Mouse (Mus musculus) megakaryocyte-erythroid progenitor cell, adult 5-6 weeks (primary cell): ENCODE data around the gene Abca7. TPM values are rescaled to one million over a fixed set of nuclear protein-coding genes. Genes with fewer than 3 reads are reported as not detected.
"Not testable (repeated sequence)": the region's sequence is repeated elsewhere in the genome, so short reads cannot be mapped to it uniquely, and the experiment has no call there.

Experiments
- ATAC-seq: replicated peaks from 2 replicates; pipeline ENCODE4 v1.8.0; 2016; ENCODE audit warnings: mild to moderate bottlenecking, inconsistent platforms; ENCODE audit not compliant: severe bottlenecking, poor library complexity, low FRiP score, low TSS enrichment
- total RNA-seq, 2 experiments: library from RNA; stranded (forward) in 1 of 2; stranded (reverse) in 1 of 2; fragments of 200-1000, 215-1000 nt in 1 of 2; fragments of >200 nt in 1 of 2; fragmentation: Nextera tagmentation in 1 of 2; gene quantifications; 2 replicates each; pipeline ENCODE4 v1.2.3; 2014 to 2017

Gene Abca7
- total RNA-seq, 2 experiments from 2014 or later = 12.1 to 32.9 TPM

DNA sequence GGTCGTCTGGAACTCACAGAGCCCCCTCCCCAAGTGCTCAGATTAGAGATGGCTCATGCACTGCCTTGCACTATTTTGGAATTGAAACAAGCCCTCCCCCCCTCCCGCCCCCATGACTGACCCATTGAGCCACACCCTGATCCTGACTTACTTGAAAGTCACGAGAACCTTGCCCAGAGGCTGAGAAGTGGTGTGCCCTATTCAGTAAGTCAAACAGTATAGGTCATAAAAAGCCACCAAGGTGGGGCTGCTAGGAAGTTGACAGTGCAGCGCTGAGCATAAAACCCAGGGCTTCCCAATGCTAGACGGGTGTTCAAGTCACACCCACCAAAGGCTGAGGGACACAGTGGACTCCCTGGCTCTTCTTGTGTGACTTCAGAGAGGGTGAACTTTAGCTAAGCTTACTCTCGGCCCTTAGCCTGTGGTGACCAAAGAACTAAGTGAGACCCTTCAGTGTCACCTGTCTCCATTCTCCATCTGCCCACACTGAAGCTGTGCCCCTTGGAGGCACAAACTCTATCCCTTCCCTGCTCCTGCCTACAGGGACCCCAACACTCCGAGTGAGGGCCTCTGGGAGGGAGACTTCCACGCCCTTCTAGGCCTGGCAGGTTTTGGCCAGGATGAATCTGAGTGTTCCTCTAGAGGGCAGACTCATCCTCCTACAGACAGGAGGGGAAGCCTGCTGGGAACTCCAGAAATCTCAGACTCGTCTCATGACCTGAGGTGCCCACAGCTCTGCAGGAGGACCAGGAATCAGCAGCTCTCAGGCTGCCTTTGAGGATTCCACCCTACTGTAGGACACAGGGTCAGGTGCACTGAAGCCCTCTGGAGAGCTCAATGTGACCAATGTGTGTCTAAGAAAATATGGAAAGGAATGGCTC, 37.5 kb downstream of the Abca7 start:
- ATAC-seq = peak; percentile 32; the same call in 1 of the 2 replicates

DNA sequence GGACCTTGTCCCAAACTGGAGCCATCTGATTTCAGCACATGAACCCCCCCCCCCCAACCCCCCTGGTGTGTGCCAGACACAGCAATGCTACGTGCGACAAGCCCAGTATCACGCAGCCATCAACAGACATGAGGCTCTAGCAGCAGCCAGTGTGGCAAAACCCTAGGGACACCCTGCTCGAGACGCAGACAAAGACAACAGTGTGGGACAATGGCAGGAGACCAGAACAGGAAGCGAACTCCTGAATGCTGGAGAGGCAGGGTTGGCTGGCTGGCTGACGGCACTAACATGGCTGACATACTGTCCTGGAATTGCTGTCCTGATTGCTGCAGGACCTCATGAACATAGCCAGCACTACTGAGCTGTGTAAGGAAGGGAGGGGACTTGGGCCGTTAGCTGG, 38.9 kb downstream of the Abca7 start:
- no peak for ATAC-seq

DNA sequence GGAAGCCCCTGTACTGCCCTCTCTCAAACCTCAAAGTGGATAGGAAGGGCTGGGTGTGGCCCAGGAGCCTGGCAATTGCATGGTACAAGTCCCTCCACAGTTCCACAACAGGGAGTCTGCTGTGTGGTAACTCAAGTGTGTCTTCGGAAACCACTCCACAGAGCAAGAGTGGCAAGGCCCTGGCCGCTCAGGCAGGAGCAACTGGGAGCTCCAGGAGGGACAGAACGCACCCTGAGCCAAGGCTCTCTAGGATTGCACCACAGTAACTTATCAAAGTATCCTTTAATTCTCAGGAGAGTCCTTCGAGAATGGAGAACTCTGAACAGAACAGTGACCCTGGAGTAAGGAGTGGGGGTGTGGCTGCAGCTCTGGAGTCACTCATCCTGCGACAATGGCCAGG, 39.4 kb downstream of the Abca7 start:
- ATAC-seq = no peak

DNA sequence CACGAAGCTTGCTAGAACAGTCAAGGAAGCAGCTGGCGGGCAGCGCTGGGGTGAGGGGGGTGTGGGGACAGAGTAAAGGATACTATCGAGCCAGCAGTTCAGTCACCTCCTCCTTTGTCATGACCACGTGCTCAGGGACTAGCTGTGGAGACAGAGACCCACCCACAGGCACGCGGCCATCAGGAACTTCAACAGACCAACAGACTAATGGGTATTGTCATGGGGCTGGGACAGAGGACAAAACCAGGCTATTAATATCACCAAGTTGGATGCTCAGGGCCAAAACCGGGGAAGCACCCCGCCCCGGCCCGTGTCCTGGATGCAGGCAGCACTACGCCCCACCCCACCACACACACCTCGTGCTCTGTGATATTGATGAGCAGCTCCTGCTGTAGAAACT, 40.5 kb downstream of the Abca7 start:
- no peak for ATAC-seq

DNA sequence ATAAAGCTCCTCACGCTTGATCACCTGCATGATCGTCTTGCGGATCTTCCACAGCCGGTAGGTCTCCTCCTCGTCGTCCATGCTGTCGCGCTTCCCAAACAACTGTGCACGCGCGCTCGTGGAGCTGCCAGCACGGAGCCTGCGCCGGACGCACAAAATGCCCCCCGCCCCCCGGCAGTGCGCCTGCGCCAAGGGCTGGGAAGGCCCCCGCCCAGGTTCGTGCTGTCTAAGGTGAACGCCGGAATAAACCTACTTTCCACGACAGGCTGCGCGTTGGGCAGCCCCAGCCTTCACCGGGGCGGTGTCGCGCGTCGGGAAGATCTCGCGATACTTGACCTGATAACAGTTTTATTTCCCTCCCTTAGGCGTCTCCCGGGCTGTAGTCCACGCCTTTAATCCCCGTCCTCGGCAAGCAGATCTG, 43.3 kb downstream of the Abca7 start, which contains the start of gene Polr2e:
Gene Polr2e (minus strand): TSS at position 237 of the 421 bp plus-strand sequence.
- ATAC-seq = peak; percentile 85

DNA sequence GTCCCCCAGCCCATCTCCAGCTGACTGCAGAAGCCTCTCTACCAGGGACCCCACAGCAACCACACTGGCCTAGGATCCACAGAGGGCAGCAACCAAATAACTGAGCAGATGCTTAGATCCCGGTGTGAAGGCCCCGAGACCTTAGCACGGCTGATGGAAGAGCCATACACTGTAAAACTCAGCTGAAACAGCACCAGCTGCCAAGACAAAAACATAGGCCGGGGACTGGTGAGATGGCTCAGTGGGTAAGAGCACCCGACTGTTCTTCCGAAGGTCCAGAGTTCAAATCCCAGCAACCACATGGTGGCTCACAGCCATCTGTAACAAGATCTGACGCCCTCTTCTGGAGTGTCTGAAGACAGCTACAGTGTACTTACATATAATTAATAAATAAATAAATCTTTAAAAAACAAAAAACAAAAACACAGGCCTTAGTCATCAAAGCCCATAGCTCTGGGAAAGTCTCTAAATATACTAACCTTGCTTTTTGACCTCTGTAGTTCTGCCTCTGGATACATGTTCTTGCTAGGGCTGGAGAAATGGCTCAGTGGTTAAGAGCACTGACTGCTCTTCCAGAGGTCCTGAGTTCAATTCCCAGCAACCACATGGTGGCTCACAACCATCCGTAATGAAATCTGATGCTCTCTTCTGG, 45.2 kb downstream of the Abca7 start:
- not testable (repeated sequence) for ATAC-seq

DNA sequence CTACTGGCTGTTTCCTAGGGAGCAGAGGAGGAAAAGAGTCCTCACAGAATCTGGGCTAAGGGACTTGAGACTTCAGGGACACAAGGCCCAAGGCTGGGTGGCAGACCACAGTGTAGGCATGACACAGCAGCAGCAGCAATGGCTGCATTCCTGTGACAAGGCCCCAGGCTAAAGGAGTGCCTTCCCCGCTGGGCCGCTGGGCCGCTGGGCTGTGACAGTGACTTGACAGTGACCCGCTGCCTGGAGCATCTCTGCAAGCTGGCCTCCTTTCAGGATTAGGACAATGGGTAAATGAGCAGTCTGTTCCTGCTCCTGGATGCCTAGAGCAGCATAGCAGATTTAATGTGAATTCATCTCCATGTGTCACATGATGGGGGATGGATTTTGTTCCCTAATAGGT, 47.8 kb downstream of the Abca7 start:
- ATAC-seq = no peak

DNA sequence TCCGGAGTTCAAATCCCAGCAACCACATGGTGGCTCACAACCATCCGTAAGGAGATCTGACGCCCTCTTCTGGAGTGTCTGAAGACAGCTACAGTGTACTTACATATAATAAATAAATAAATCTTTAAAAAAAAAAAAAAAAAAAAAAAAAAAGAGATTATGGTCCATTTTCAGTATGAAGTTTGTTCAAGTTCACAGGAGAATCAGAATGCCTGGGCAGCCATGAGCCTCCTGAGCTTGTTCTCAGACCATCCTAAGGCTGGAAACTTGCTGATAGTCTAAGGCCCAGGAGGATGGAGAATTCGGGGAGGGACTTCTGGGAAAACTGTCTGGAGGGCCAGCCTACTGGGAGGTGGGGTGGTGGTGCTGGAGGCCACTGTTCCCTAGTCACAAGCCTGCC, 49.1 kb downstream of the Abca7 start:
- not testable (repeated sequence) for ATAC-seq

DNA sequence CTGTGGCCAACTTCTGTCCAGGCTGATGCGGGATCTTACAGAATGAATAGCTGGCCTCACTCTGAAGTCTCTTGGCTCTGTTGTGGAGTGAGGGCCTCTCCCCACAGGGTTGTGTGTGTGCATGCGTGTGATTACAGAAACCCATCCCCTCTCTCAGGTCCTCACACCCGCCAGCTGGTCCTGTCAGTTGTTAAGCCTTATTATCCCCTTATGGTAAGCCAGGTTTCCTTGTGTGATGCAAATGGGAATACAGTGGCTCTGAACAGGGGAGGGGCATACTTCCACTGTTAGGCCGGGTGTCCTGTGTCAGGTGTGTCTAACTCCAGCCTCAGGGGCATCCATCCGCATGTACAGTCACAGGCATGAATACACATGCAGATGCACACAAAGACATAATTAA, 49.5 kb downstream of the Abca7 start:
- ATAC-seq = no peak

DNA sequence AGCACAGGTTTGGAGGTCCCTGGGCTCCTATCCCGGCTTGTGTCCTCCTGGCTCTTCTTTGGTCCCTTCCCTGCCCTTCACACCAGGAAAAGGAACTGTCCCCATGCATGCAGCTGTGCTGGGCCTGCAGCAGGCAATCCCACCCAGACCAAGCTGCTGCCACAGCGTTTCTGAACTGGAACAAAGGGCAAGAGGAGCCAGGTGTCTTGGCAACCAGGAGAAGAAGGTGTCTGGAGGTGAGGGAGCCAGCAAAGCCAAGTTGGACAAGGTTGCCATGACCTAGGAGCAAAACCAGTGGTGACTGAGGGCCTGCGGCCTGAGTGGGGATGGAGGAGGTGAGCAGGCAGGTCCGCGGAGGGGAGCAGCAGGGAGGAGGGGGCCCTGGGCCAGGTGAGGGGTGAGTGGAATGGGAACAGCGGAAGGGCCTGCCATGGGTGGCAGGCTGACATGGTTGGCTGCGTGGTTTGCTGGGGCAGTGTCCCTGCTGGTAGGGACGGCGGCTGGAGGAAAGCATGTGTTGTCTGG, 50.8 kb downstream of the Abca7 start, which contains the start of gene Gpx4:
Gene Gpx4 (plus strand): TSS at position 126 of the 525 bp plus-strand sequence.
- no peak for ATAC-seq

DNA sequence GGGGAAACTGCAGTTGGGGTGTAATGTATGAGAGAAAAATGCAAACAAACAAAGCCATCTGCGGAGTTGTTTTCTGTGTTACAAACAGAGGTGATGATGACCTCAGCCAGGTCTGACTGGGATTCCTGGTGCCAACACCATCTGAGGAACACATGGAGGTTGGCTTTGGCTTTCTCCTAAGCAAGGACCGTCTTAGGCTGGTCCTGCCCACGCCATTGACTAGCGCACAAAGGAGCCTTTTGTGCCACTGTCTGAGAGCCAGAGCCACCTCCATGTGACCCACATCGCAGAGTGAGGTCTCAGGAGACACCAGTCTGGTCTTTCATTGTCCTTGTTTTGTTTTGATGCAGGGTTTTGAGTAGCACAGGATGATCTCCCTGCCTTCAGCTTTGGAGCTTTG, 52.1 kb downstream of the Abca7 start:
- ATAC-seq = no peak

DNA sequence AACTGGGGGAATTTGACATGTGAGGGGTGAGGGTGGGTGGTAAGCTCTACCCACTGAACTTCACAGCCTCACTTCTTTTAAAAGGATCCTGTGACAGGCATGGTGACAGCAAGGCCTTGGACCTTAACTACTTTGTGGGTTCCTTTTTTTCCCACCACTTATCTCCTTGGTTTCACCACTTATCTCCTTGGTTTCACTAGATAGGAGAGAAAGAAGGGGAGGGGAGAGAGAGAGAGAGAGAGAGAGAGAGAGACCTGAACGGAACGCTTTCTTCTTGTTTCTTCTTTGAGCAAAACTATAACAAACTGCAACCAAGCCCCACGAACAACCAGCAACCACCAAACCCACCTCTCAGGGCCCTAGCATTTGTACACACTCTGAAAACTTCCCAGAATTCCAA, 52.5 kb downstream of the Abca7 start:
- ATAC-seq = no peak

DNA sequence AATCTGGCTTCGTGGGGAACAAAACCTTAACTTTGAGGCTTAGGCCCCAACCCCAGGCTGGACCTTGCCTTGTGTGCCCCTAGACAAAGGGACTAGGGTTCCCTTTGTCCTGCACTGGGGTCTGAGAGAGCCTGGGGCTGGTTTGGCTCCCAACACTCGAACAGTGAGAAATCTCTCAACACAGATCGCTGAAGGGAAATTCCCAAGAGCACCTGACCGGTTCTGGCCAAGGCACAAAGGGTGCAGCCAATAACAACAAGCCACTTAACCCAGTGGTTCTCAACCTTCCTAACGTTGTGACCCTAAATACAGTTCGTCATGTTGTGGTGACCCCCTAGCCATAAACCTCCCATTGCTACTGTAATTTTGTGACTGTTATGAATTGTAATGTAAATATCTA, 54.0 kb downstream of the Abca7 start:
- ATAC-seq = no peak

DNA sequence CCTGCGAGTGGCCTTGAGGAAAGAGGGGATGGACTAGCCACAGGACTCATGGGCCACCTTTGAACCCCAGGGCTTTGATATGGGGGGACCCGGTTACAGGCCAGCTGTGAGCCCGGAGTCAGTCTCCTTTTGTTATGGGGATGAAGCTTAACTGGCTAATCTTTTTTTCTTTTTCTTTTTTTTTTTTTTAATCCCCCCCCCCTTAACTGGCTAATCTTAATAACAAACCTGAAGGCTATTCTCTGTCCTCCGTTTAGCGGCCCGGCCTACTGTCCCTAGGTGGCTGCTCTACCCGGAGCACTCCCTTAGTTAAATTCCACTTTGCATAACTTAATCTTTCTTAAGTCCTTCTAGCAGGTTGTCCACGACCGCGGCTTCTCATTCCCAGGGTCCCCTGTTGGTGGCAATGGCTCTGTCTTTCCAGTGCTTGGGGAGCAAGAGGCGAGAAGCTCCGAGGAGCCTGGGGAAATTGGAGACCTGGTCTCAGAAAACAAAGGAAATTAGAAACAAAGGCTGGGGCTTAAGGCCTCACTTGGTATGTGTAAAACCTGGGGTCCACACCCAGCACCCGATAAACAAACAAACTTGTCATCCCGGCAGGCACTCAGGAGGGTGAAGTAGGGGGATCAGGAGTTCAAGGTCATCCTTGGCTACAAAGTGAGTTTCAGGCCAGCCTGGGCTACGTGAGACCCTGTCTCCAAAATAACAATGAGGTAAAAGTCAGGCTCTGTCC, 54.8 kb downstream of the Abca7 start:
- no peak for ATAC-seq

DNA sequence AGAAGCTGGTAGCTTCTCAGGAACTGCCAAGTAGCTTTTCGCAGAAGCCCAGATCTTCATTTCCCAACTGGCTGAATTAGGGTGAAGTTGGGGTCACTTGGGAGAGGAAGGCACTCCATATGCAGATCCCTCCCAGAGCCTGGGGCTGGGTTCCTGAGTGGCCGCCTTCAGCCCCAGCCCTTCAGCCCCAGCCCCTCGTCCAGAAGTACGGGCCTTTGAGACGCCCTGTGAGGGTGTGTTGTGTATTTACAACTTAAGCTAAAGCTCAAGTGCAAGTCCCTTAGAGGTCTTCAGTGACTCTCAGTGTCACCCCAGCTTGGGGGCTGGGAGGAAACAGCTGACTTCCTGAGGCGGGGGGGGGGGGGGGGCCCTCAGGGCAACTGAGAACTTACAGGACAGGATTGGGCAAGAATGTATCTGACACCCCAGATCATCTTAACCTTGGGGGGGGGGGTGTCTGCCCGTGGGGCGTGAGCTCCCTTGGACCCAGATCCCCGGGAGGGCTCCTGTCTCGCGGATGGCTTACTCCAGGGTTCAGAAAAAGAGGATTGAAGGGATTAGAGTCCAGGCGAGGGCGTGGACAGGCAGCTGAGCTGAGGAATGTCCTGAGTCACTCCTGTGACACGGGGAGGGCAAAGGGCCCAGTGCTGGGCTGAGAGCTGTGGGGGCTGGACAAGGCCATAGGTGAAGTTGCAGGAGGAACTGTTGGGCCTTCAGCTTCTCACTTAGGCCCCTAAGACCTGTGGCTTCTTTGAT, 55.5 kb downstream of the Abca7 start:
- ATAC-seq = no peak

DNA sequence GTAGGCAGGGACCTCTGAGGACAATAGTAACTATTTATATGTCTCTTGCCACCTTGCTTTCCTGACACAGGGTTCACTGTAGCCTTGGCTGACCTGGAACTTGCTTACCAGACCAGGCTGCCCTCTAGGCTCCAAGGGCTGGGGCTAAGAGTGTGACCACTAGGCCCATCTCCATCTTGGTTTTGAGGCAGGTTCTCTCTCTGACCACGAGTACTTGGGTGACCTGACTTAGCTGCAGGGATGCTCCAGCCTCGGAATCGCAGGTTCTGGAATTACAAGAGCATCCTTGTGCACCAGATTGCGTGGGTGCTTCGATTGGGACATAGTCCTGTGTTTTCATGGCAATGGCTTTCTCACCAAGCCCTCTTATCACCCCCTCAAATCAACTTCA, 56.1 kb downstream of the Abca7 start:
- no peak for ATAC-seq

DNA sequence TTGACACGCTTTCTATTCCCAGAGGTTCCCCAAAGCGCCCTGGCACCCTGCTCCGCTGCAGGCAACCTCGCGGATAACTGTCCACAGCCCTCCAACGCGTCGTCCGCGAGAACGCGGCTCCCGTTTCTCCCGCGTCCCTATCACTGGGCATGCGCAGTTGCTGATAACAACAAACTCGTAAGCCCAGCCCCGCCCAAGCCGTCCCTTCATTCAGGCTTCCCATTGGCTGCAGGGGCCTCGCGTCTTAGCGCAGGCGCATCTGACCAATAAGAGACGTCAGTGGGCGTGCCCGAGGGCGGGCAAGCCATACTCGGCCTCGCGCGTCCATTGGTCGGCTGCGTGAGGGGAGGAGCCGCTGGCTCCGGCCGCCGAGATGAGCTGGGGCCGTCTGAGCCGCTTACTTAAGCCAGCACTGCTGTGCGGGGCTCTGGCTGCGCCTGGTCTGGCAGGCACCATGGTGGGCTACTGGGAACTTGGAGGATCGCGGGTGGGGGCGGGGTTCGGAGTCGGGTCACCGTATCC, 57.0 kb downstream of the Abca7 start:
- ATAC-seq = peak; percentile 89

DNA sequence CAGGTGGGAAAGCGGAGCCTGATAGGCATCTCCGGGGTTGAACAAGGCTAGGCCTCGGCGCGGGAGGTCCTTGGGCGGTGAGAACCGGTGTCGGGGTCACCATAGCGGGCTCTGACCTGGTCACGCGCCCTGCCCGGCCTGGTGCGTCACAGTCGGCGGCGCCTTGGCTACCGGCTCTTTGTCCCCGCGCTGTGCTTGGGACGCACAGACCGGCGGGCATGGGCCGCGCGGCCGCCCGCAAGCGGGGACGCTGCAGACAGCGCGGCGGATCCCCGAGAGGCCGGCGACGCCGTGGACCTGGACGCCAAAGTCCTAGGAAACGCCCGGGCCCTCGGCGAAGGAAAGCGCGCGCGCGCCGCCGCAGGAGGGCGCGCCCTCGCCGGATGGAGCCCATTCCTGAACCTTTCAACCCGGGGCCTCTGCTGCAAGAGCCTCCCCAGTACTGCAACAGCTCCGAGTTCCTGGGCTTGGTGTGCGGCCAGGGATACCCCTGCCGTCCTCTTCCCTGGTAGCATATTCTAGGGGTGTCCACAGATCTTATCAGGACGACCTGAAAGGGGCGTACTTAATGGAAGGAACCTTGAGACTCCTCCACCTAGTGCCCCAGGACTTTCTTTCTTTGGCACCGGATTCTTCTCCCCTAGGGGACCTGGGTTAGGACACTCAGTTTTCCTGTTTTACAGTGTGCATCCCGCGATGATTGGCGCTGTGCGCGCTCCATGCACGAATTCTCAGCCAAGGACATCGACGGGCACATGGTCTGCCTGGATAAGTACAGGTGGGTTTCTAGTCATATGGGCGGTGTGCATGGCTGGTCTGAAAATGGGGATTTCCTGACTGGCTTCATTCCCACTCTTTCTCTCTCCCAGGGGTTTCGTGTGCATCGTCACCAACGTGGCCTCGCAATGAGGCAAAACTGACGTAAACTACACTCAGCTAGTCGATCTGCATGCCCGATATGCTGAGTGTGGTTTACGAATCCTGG, 57.8 kb downstream of the Abca7 start:
- ATAC-seq = peak; percentile 26; the same call in 1 of the 2 replicates
